Mouse (Mus musculus) heart, postnatal 14 days (tissue): ENCODE data around the gene Il17rc. TPM values are rescaled to one million over a fixed set of nuclear protein-coding genes. Genes with fewer than 3 reads are reported as not detected.

Experiments used
- DNase-seq, 2 experiments: peaks; one replicate each; pipeline ENCODE4 v3.0.0; 2021 to 2022
- intact Hi-C: fragments of 180-260 bp; cut with DNase I; formaldehyde crosslinking; loops from one replicate; pipeline ENCODE4 v1.15.1; 2025
- long read RNA-seq, 2 experiments: library from polyadenylated mRNA; stranded (forward); transcript quantifications; one replicate each; pipeline ENCODE4 v2.0.0; 2021
- total RNA-seq, 2 experiments: library from RNA; stranded (reverse); gene quantifications; 2 replicates each; pipeline ENCODE4 v1.2.3; 2021

Il17rc gene
- 1 to 10 TPM; 8.7 to 8.9 TPM for total RNA-seq
- long read RNA-seq, experiment 1, partial matches to known transcripts, result 2 of 12 reads
- long read RNA-seq, experiment 1, other reads (novel, unspliced or antisense), result 10 of 12 reads
- long read RNA-seq, experiment 2, partial matches to known transcripts, result 1 of 15 reads
- long read RNA-seq, experiment 2, other reads (novel, unspliced or antisense), result 14 of 15 reads

DNA sequence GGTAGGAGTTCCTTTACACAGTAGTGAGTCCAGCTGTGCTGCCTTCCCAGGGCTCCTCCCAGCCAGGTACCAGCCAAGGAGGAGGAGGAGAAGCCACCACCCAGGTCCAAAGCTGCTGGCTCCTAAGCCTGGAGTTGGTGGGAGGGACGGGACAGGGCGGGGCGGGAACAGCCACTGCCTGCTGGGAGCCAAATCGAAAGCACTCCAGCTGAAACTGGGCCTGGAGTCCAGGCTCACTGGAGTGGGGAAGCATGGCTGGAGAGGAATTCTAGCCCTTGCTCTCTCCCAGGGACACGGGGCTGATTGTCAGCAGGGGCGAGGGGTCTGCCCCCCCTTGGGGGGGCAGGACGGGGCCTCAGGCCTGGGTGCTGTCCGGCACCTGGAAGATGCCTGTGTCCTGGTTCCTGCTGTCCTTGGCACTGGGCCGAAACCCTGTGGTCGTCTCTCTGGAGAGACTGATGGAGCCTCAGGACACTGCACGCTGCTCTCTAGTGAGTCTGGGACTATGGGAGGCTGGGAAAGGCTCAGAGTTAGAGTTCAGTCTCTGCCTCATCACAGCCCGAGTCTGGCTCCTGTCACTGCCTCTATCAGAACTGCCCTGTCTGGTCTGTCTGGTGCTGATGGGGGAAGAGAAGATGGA lies at the start of gene Il17rc:
Gene Il17rc (plus strand): TSS at position 131 of the 640 bp plus-strand sequence.
- intact Hi-C loops, result no loop called here
- peak; percentile 69 to 74 for DNase-seq

DNA sequence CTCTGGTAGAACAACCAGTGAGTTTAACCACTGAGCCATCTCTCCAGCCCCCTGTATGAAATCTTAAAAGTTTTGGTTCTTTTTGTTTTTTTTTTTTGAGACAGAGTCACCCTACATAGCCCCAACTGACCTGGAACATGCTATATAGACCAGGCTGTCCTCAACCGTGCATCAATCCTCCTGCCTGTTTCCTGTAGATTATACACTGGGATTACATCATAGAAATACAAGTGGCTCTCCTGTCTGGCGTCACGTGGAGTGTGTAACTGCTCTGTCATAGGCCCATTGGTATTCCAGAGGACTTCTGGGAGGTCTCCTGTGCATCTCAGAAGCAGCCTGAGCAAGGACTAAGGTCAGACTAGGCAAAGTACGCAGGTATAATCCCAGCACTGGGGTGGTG lies 48.2 kb upstream of the Il17rc start:
- intact Hi-C loops, result no loop called here
- DNase-seq, result no peak

GRCm38 (mm10) chr6:113424187-113424586 lies 47.0 kb upstream of the Il17rc start:
- intact Hi-C loops, result no loop called here
- no peak for DNase-seq

GRCm38 (mm10) chr6:113426696-113427095 lies 44.5 kb upstream of the Il17rc start:
- intact Hi-C loops, result no loop called here
- no peak for DNase-seq

DNA sequence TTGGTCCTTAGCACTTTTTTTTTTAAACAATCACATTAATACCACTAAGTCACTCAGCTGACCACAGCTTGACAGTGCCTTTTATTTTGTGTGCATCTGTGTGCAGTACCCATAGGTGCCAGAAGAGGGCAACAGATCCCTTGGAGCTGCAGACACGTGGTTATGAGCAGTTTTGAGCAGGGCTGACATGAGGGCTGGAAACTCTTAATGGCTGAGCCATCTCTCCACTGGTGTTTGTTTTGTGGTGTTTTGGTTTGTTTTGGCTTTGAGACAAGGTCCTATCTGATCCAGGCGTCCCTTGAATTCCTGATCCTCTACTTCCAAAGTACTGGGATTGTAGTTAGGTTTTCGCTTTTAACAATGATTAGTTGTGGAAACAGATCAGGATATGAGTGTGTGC lies 43.8 kb upstream of the Il17rc start:
- intact Hi-C loops, result no loop called here
- DNase-seq, result peak in 1 of 2 experiments; percentile 56

DNA sequence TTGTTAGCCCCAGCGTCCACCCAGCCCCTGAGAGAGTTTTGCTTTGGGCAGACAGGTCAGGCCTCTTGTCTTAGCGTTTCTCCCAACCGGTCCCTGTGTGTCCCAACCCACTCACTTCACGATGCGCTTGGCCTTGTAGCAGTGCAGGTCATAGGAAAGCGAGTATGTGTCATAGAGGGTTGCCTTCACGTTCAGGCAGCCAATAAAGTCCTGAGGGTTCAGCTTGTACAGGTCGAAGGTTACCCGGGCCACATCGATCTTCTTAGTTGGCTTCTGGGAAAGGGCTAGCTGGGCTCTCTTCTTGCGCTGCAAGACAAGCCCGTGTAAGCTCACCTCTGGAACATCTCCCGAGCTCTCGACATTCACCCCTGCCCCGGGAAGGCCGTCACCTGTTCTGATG lies 43.2 kb upstream of the Il17rc start:
- DNase-seq, result no peak
- intact Hi-C loops, result no loop called here

- intact Hi-C loops, result no loop called here
- no peak for DNase-seq
Measured at GRCm38 (mm10) chr6:113429965-113430364, 41.3 kb upstream of the Il17rc start.

DNA sequence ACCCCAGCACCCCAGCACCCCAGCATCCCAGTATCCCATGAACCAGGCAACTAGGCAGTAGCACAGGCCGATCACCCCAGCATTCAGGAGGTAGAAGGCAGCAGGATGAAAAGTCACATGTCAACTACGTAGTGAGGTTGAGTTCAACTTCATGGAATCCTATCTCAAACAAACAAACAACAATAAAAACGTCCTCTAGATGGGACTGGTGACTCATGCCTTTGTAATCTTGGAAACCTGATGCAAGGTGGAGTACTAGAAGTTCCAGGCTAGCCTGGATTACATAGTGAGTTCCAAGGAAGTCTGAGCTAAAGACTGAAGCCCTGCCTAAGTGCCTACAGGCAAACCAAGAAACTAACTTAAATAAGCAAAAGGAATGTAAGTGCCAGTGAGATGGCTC lies 40.4 kb upstream of the Il17rc start:
- no peak for DNase-seq
- intact Hi-C loops, result no loop called here

DNA sequence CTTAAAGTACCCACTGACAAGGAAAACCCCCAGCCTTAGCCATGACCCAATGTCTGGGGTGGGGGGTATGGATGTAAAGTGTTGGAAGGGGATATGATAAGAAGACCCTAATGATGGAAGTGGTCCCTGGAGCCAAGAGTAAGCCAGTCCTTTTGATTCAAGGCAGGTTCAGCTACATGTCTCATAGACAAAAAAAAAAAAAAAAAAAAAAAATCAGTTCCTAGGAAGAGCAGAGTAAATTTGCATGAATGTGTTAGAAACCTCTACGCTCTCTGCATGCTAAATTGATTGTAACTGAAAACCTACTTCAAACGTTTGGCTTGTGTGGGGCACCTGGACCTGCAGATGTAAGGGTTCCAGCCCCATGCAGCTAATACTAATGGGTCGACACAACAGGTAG lies 39.4 kb upstream of the Il17rc start:
- intact Hi-C loops, result no loop called here
- no peak for DNase-seq

DNA sequence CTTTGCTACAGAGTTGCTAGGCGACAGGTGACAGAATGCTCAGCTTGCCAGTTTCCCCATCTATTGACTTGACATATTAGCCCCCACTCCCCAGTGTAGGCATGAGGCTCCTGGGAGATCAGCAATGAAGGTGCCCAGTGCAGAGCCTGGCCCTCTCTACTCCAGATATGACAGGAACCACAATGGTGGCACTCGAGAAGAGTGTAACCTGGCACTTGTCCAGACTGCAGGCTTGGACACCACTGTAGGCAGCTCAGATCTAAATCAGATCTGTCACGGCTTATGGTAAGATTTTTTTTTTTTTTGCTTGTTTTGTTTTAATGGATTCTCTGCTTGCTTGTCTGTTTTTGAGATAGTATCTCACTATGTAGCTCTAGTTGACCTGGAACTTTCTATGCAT lies 37.6 kb upstream of the Il17rc start:
- intact Hi-C loops, result no loop called here
- no peak for DNase-seq

DNA sequence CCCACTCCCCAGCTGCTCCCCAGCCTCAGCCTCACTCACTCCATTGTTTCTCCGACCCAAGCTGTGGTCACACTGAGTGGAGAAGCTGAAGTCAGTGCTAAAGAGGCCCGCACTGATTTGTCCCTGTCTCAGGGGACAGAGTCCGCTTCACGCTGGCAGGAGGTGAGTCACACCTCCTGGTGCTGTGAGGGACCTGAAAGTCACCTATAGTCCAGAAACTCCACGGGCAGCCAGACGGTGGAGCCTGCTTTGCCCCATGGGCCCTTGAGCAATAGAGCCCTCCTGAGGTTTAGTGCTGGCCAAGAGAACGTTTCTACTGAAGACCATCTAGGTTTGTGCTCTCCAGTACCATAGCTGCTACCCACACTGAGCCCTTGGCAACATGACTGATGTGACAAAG lies 36.5 kb upstream of the Il17rc start:
- no peak for DNase-seq
- intact Hi-C loops, result no loop called here

GRCm38 (mm10) chr6:113435664-113436205 lies 35.5 kb upstream of the Il17rc start, which contains the start of gene Cidec:
Gene Cidec (minus strand): TSS chr6:113435760.
- intact Hi-C loops, result no loop called here
- no peak for DNase-seq

GRCm38 (mm10) chr6:113437135-113437534 lies 34.1 kb upstream of the Il17rc start:
- DNase-seq, result no peak
- intact Hi-C loops, result no loop called here

DNA sequence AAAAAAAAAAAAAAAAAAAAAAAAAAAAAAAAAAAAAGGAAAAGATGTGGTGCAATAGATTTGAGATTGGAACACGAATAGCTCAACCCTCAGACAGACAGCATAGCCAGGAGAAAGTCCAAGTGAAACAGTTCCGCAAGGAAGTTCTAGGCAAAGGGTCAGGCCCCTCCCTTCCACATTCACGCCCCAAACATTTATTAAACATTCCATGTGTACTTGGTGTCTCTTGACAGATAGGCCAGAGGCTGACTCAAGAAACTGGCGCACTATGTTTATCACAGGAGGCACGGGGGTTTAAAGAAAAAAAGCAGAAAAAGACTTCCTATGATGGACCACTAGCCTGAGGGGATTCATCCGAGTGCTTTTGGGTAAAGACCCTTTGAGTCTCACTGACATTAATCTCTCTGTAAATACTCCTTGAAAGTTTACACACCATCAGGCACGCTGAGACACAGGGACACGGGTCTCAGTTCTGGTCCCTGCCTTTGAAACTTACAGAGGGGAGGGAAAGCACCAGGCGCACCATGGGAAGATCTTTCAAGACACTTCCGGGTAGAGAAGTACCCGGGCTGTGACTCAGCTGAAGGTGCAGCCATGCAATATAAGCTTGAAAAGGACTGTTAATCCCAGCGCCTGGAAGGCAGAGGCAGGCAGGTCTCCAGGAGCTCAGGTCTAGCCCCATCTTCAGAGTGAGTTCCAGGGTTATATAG lies 32.4 kb upstream of the Il17rc start:
- DNase-seq, result no peak
- intact Hi-C loops, result no loop called here

DNA sequence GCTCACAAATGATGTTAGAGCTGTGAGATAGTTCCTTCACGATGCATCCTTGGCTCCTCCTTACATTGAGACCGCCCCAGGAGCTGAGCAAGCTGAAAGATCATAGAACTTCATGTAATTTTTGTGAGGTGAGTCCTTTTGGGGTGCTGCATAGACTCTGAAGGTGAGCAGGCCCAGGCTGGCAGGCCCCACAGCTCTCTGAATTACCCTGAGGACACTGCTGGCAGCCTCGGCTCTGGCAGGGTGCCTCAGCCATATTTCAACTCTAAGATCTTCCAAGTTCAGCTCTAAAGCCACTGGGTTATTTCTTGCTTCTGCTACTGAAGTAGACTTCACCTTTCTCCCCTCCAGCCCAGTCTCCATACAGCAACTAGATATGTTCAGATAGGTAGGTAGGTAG lies 30.5 kb upstream of the Il17rc start:
- intact Hi-C loops, result no loop called here
- DNase-seq, result no peak

DNA sequence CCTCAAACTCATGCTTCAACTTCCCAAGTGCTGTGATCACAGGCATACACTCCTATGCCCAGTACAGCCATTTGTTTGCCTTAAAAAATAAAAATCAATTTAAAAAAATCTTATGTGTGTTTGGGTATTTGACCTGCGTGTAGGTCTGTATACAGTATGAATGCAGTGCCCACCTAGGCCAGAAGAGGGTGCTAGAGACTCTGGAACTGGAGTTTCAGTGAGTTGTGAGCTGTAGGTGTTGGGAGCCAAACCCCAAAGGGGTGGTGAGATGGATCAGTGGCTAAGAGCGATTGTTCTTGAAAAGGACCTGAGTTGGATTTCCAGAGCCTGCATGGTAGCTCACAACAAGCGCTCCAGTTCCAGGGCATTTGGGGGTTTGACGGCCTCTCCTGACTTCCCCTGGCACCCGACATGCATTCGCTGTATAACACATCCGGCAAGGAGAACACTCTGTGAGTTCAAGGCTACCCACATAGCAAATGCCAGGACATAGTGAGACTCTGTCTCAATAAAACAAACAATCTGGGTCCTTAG lies 30.0 kb upstream of the Il17rc start:
- intact Hi-C loops, result no loop called here
- peak; percentile 66 to 78 for DNase-seq

DNA sequence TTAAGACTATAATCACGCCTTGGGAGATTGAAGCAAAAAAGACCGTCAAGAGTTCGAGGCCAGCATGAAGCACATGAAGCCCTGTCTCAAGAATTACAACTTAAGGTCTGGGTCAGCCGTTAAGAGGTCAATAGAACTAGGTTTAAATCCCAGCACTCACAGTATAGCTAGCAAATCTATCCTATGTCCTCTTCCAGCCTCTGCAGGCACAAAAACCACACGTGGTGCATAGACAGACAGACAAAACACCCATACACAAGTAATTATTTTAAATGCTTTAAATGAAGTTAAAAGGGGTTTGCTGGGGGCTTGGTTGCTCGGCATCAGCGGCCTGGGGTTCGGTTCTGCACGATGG lies 29.2 kb upstream of the Il17rc start:
- DNase-seq, result no peak
- intact Hi-C loops, result loop anchor here (2.0 kb wide), 1 partner anchor 25 kb away; no protein-coding TSS in a partner anchor

GRCm38 (mm10) chr6:113442442-113443090 lies 28.7 kb upstream of the Il17rc start, which contains the start of gene Jagn1:
Gene Jagn1 (plus strand): TSS chr6:113442569.
- intact Hi-C loops, result loop anchor here (2.0 kb wide), 1 partner anchor 24 kb away; no protein-coding TSS in a partner anchor
- DNase-seq, result peak; percentile 92 to 93

- DNase-seq, result no peak
- intact Hi-C loops, result loop anchor here (2.0 kb wide), 1 partner anchor 24 kb away; no protein-coding TSS in a partner anchor
Measured at GRCm38 (mm10) chr6:113443091-113443490, 28.1 kb upstream of the Il17rc start.

DNA sequence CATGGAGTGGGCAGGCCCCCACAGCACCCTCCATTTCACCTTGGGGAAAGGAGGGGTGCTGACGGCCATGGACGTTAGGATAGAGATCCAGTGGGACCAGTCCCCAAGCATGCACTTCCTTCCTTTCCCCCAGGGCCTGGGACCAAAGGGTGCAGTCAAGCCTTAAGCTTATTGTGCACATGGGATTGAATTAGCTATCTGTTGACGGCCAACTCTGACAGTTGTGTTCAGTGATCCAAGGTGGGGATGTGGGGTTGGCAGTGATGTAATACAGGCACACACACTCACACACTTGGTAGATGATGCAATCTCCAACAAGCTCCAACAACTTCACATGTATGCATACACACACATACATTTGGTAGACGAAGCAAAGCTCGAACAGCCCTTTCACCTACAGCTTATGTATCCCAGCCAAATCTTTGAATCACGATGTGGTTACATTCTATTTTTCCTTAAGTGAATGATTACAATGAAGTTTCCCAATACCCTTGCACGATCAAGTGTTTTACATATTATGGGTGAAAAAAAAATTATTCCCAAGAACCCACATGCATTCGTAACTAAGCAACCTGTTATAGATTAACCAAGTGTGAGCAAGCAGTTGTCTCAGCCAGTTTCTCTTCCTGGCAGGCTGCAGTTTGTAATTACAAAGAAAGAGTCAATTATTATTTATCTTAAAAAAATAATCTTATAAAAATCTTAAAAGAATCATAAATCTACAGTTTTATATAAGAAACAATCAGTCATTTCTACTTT lies 26.8 kb upstream of the Il17rc start:
- no peak for DNase-seq
- intact Hi-C loops, result no loop called here
